Mouse (Mus musculus): ENCODE data around the gene Epha8.
A peak's percentile ranks its signal among the peaks of the same experiment; 100 is the strongest.

Gene Epha8

GRCm38 (mm10) chr4:136954562-136954961 lies 2.1 kb downstream of the Epha8 start:
- DNase-seq (ENCODE audit: low read depth, low spot score): no peak

- no peak for DNase-seq (ENCODE audit: low read depth, low spot score)
Observed at GRCm38 (mm10) chr4:136949266-136949989, 7.2 kb downstream of the Epha8 start.

- DNase-seq (ENCODE audit: low read depth, low spot score): no peak
Observed at GRCm38 (mm10) chr4:136945397-136945796, 11.2 kb downstream of the Epha8 start.

GRCm38 (mm10) chr4:136944558-136945350 lies 11.9 kb downstream of the Epha8 start:
- DNase-seq (ENCODE audit: low read depth, low spot score): no peak

- DNase-seq (ENCODE audit: low read depth, low spot score): no peak
Observed at GRCm38 (mm10) chr4:136943175-136943574, 13.4 kb downstream of the Epha8 start.

- DNase-seq (ENCODE audit: low read depth, low spot score): no peak
Observed at GRCm38 (mm10) chr4:136942761-136943160, 13.9 kb downstream of the Epha8 start.

- DNase-seq (ENCODE audit: low read depth, low spot score): no peak
Observed at GRCm38 (mm10) chr4:136937935-136938334, 18.7 kb downstream of the Epha8 start.

- DNase-seq (ENCODE audit: low read depth, low spot score): no peak
Observed at GRCm38 (mm10) chr4:136937344-136937743, 19.3 kb downstream of the Epha8 start.

- DNase-seq (ENCODE audit: low read depth, low spot score): no peak
Observed at GRCm38 (mm10) chr4:136934746-136935613, 21.6 kb downstream of the Epha8 start.

- no peak for DNase-seq (ENCODE audit: low read depth, low spot score)
Observed at GRCm38 (mm10) chr4:136930474-136930873, 26.1 kb downstream of the Epha8 start.

- DNase-seq (ENCODE audit: low read depth, low spot score): peak; percentile 32
Observed at GRCm38 (mm10) chr4:136928928-136929327, 27.7 kb downstream of the Epha8 start.

GRCm38 (mm10) chr4:136925804-136926203 lies 30.8 kb downstream of the Epha8 start:
- no peak for DNase-seq (ENCODE audit: low read depth, low spot score)

- DNase-seq (ENCODE audit: low read depth, low spot score): no peak
Observed at GRCm38 (mm10) chr4:136924529-136924928, 32.1 kb downstream of the Epha8 start.

- DNase-seq (ENCODE audit: low read depth, low spot score): no peak
Observed at GRCm38 (mm10) chr4:136919526-136919925, 37.1 kb downstream of the Epha8 start.

GRCm38 (mm10) chr4:136918834-136919233 lies 37.8 kb downstream of the Epha8 start:
- DNase-seq (ENCODE audit: low read depth, low spot score): no peak

GRCm38 (mm10) chr4:136917165-136917524 lies 39.5 kb downstream of the Epha8 start:
- DNase-seq (ENCODE audit: low read depth, low spot score): no peak

- DNase-seq (ENCODE audit: low read depth, low spot score): no peak
Observed at GRCm38 (mm10) chr4:136916359-136917164, 40.1 kb downstream of the Epha8 start.

- no peak for DNase-seq (ENCODE audit: low read depth, low spot score)
Observed at GRCm38 (mm10) chr4:136912841-136913240, 43.8 kb downstream of the Epha8 start.

GRCm38 (mm10) chr4:136911804-136912203 lies 44.8 kb downstream of the Epha8 start:
- no peak for DNase-seq (ENCODE audit: low read depth, low spot score)

- DNase-seq (ENCODE audit: low read depth, low spot score): no peak
Observed at GRCm38 (mm10) chr4:136911211-136911646, 45.4 kb downstream of the Epha8 start.

GRCm38 (mm10) chr4:136907809-136908208 lies 48.8 kb downstream of the Epha8 start:
- no peak for DNase-seq (ENCODE audit: low read depth, low spot score)
